Mouse (Mus musculus) kidney, postnatal 0 days (tissue): ENCODE results near the gene Sgms2. TPM values are rescaled to one million over a fixed set of nuclear protein-coding genes. Genes with fewer than 3 reads are reported as not detected.

ENCODE experiments used
- ATAC-seq: fragments of 200-750 bp; cut with Nextera tagmentation; replicated peaks from 2 replicates; pipeline ENCODE4 v1.8.0; 2017; ENCODE audit warnings: low read depth, moderate number of reproducible peaks, moderate TSS enrichment, moderate library complexity; ENCODE audit not compliant: low FRiP score
- DNase-seq: peaks from one replicate; pipeline ENCODE4 v3.0.0-alpha.2; 2016; ENCODE audit warnings: low spot score
- H3K27ac ChIP-seq: fragments of 300-500 bp; sonication (generic); 2 replicates; pipeline ENCODE4 v1.5.1; 2014; ENCODE audit warnings: mild to moderate bottlenecking
- H3K27me3 ChIP-seq: fragments of 300-500 bp; sonication (generic); 2 replicates; pipeline ENCODE4 v1.6.1; 2014; ENCODE audit warnings: low read length, mixed read lengths; ENCODE audit not compliant: insufficient read depth
- H3K36me3 ChIP-seq: fragments of 300-500 bp; sonication (generic); 2 replicates; pipeline ENCODE4 v1.6.1; 2014; ENCODE audit warnings: low read length, mixed read lengths; ENCODE audit not compliant: insufficient read depth
- H3K4me1 ChIP-seq: fragments of 300-500 bp; sonication (generic); replicated peaks from 2 replicates; pipeline ENCODE4 v1.6.1; 2014; ENCODE audit warnings: antibody characterized with exemption, low read length, mixed read lengths; ENCODE audit not compliant: insufficient read depth
- H3K4me2 ChIP-seq: fragments of 300-500 bp; sonication (generic); 2 replicates; pipeline ENCODE4 v1.6.1; 2014; ENCODE audit warnings: mild to moderate bottlenecking, low read length, moderate library complexity, mixed read lengths
- H3K4me3 ChIP-seq: fragments of 300-500 bp; sonication (generic); replicated peaks from 2 replicates; pipeline ENCODE4 v1.5.1; 2014; ENCODE audit warnings: low read depth, low read length
- H3K9ac ChIP-seq: fragments of 300-500 bp; sonication (generic); 2 replicates; pipeline ENCODE4 v1.6.1; 2014; ENCODE audit warnings: low read depth, low read length
- H3K9me3 ChIP-seq: fragments of 300-500 bp; sonication (generic); replicated peaks from 2 replicates; pipeline ENCODE4 v1.6.1; 2016; ENCODE audit warnings: low read length, inconsistent platforms, mixed read lengths
- CTCF ChIP-seq: IDR thresholded peaks from 2 replicates; pipeline ENCODE4 v1.5.1; 2016; ENCODE audit warnings: antibody characterized with exemption, low read depth, mild to moderate bottlenecking, moderate library complexity
- WGBS: fragments of 180-500 bp; shearing (Covaris S2); extraction: QIAGEN DNeasy Blood & Tissue Kit; methylation state at CpG from one replicate; pipeline ENCODE4 v1.1.7; 2014; 5-methylcytosine and 5-hydroxymethylcytosine counted together
- polyA plus RNA-seq: library from polyadenylated mRNA; unstranded; fragments of >200 nt; fragmentation: Nextera tagmentation; extraction: Ambion mirVana; gene quantifications from 2 replicates; pipeline ENCODE4 v1.2.1, GENCODE M21; 2015

Sgms2 gene
- polyA plus RNA-seq, 1 experiment from 2014 or later = 25.4 TPM

GRCm38 (mm10) chr3:131499651-131500050, 8.4 kb upstream of the Sgms2 start:
- WGBS = 72% methylated on average over 6 of the region's 6 CpGs
- Histone ChIP-seq H3K4me3 (no peak overlapping the region), H3K27me3 (no peaks in the 10 kb centered on the region), H3K9me3 (no peaks in the 10 kb centered on the region), H3K9ac (no peak overlapping the region), H3K4me1 (no peaks in the 10 kb centered on the region; the same call in 1 of the 2 replicates), H3K27ac (no peak overlapping the region), H3K4me2 (no peak overlapping the region), H3K36me3 (no peaks in the 10 kb centered on the region)
- no peak for TF ChIP-seq CTCF
- no peak for DNase-seq
- no peak for ATAC-seq

- H3K36me3 ChIP-seq = no peaks in the 10 kb centered on the region
- H3K27me3 ChIP-seq = no peaks in the 10 kb centered on the region
- H3K4me3 ChIP-seq = no peak overlapping the region
- peak; percentile 74 for ATAC-seq
- no peak for TF ChIP-seq CTCF
- peaks cover 4% of the 10 kb centered on the region; the same call in 1 of the 2 replicates for H3K4me1 ChIP-seq
- H3K9me3 ChIP-seq = no peaks in the 10 kb centered on the region
- peak overlapping the region; percentile 60 for H3K27ac ChIP-seq
- WGBS = 20% methylated on average over 10 of the region's 10 CpGs
- H3K4me2 ChIP-seq = no peak overlapping the region
- H3K9ac ChIP-seq = no peak overlapping the region
- DNase-seq = peak; percentile 64
Observed at GRCm38 (mm10) chr3:131496506-131497122, 5.4 kb upstream of the Sgms2 start.

DNA sequence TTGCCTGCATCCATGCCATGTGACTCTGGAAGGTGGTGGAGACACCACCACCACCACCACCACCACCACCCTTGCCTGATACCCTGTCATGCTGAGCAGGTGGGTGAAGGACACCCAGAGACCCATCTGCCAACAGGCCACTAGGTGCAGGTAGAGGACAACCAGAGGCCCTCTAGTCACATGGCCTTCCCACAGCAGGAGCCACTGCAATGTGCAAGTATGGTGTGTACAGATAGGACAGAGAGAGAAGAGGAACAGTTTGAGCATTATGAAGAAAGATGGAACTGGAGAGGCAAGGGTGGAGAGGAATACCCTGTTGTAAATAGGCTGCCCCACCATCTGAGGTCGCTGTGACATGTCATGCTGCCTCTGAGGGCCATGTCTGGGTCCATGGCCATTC, 3.9 kb upstream of the Sgms2 start:
- H3K27me3 ChIP-seq = no peaks in the 10 kb centered on the region
- H3K9me3 ChIP-seq = no peaks in the 10 kb centered on the region
- peaks cover 11% of the 10 kb centered on the region; the same call in 1 of the 2 replicates for H3K4me1 ChIP-seq
- no peaks in the 10 kb centered on the region for H3K36me3 ChIP-seq
- H3K9ac ChIP-seq = no peak overlapping the region
- TF ChIP-seq CTCF = no peak; the same call in 1 of the 2 replicates
- ATAC-seq (no peak), DNase-seq (no peak)
- no peak overlapping the region for H3K27ac ChIP-seq
- 45% methylated on average over 1 of the region's 1 CpGs for WGBS
- no peak overlapping the region for H3K4me2 ChIP-seq
- no peak overlapping the region for H3K4me3 ChIP-seq

DNA sequence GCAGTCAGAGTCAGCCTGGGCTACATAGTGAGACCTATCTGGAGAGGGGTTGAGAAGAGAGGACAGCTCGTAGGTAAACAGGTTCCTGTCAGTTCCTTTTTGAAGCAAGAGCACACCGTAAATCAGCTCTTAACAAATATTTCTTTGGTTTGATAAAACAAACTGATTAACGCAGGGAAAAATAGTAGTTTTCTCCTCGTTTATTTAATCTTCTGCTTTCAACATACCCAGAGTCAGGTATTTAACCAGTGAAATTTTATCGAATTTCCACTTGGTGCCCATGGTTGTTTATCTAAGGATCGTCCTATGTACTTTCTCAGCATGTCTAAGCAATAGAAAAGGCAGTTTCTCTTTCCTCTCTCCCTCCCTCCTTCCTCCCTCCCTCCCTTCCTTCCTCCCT, 2.0 kb upstream of the Sgms2 start:
- DNase-seq (no peak), ATAC-seq (no peak)
- H3K27me3 ChIP-seq = no peaks in the 10 kb centered on the region
- no peak overlapping the region for H3K9ac ChIP-seq
- no peaks in the 10 kb centered on the region for H3K36me3 ChIP-seq
- no peak for TF ChIP-seq CTCF
- H3K27ac ChIP-seq = no peak overlapping the region
- no peak overlapping the region for H3K4me2 ChIP-seq
- peaks cover 11% of the 10 kb centered on the region; the same call in 1 of the 2 replicates for H3K4me1 ChIP-seq
- 30% methylated on average over 6 of the region's 6 CpGs for WGBS
- no peaks in the 10 kb centered on the region for H3K9me3 ChIP-seq
- no peak overlapping the region for H3K4me3 ChIP-seq

DNA sequence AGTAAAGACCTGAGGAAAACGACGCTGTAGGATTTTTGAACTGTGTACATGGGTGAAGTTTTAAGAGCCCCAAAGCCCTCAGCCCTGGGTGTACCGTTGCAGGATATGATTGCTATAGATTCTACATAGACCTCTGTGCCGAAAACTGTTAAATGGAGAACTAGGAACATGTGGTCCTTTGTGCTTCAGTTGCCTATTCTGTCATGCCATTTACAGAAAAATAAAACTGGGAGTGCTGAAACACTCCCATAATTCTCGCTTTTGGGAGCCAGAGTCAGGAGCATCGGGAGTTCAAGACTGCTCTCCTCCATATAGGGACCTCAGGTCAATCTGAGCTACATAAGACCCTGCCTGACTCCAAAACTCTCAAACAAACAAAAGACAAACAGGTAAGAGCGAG, 769 bp upstream of the Sgms2 start:
- TF ChIP-seq CTCF = no peak
- 92% methylated on average over 7 of the region's 7 CpGs for WGBS
- no peak overlapping the region for H3K4me3 ChIP-seq
- H3K4me1 ChIP-seq = peaks cover 11% of the 10 kb centered on the region; the same call in 1 of the 2 replicates
- H3K27me3 ChIP-seq = no peaks in the 10 kb centered on the region
- H3K9me3 ChIP-seq = no peaks in the 10 kb centered on the region
- no peak overlapping the region for H3K9ac ChIP-seq
- DNase-seq (no peak), ATAC-seq (no peak)
- no peak overlapping the region for H3K27ac ChIP-seq
- no peak overlapping the region for H3K4me2 ChIP-seq
- H3K36me3 ChIP-seq = no peaks in the 10 kb centered on the region

DNA sequence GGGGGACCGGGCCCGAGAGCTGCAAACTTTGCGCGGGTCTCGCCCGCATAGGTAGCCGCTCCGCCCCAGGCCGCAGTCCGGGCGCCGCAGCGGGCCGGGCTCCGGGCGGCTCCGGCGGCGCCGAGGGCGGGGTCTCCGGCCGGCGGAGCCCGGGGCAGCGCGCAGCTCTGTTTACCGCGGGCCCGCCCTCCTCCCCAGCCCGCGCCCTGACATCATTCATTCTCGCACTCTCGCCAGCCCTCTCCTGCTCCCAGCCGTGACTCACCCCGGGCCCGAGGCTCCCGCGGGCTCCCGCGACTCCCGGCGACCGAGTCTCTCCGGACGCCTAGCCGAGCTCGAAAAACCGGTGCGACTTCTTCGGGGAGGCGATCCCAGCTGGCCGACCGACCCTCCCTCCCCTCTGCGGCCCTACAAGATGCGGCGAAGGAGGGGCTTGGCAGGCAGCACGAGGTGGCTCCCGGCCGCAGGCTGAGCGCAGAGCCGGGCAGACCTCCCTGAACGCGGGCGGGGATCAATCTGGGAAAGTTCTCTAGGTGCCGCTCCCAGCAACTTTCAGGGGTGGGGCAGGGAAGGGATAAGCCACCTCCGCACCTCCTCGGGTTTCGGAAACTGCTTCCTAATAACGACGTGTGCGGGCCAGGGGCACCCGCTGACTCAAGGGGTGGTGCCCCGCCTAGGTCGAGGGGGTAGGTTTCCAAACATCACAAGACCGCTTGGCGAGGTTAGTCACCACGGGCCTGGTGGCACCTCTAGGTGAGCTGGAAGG, 885 bp downstream of the Sgms2 start:
- WGBS = under 1% methylated on average over 70 of the region's 78 CpGs
- Histone ChIP-seq H3K27me3 (no peaks in the 10 kb centered on the region), H3K36me3 (no peaks in the 10 kb centered on the region), H3K4me2 (peak overlapping the region; percentile 90), H3K4me1 (peaks cover 11% of the 10 kb centered on the region; the same call in 1 of the 2 replicates), H3K9ac (peak overlapping the region; percentile 81), H3K27ac (peak overlapping the region; percentile 91), H3K4me3 (peak overlapping the region; percentile 77), H3K9me3 (no peaks in the 10 kb centered on the region)
- TF ChIP-seq CTCF = no peak
- DNase-seq (peak; percentile 85), ATAC-seq (peak; percentile 90)
